Mouse (Mus musculus): ENCODE measurements around the gene Vim.
"Not testable (repeated sequence)": the region's sequence is repeated elsewhere in the genome, so short reads cannot be mapped to it uniquely, and the experiment has no call there.

Vim gene

GRCm38 (mm10) chr2:13570122-13570521 lies 3.6 kb upstream of the Vim start:
- no peak for DNase-seq (ENCODE audit: low read depth, low spot score)

- peak; percentile 66 for DNase-seq (ENCODE audit: low read depth, low spot score)
Observed at GRCm38 (mm10) chr2:13572101-13572553, 1.6 kb upstream of the Vim start.

GRCm38 (mm10) chr2:13572647-13573407 lies 900 bp upstream of the Vim start:
- DNase-seq (ENCODE audit: low read depth, low spot score), result no peak

- DNase-seq (ENCODE audit: low read depth, low spot score), result peak; percentile 93
Observed at GRCm38 (mm10) chr2:13574066-13574800, 506 bp downstream of the Vim start.

- DNase-seq (ENCODE audit: low read depth, low spot score), result no peak
Observed at GRCm38 (mm10) chr2:13574801-13575150, 1.0 kb downstream of the Vim start.

GRCm38 (mm10) chr2:13575287-13575801 lies 1.6 kb downstream of the Vim start:
- peak; percentile 83 for DNase-seq (ENCODE audit: low read depth, low spot score)

- DNase-seq (ENCODE audit: low read depth, low spot score), result no peak
Observed at GRCm38 (mm10) chr2:13575926-13576325, 2.2 kb downstream of the Vim start.

GRCm38 (mm10) chr2:13577399-13577798 lies 3.7 kb downstream of the Vim start:
- DNase-seq (ENCODE audit: low read depth, low spot score), result peak; percentile 63

GRCm38 (mm10) chr2:13578473-13579152 lies 4.9 kb downstream of the Vim start:
- peak; percentile 54 for DNase-seq (ENCODE audit: low read depth, low spot score)

- DNase-seq (ENCODE audit: low read depth, low spot score), result no peak
Observed at GRCm38 (mm10) chr2:13579315-13579714, 5.6 kb downstream of the Vim start.

GRCm38 (mm10) chr2:13579991-13580390 lies 6.3 kb downstream of the Vim start:
- DNase-seq (ENCODE audit: low read depth, low spot score), result peak; percentile 71

GRCm38 (mm10) chr2:13582184-13582583 lies 8.5 kb downstream of the Vim start:
- no peak for DNase-seq (ENCODE audit: low read depth, low spot score)

GRCm38 (mm10) chr2:13583746-13584145 lies 10.0 kb downstream of the Vim start:
- DNase-seq (ENCODE audit: low read depth, low spot score), result peak; percentile 89

GRCm38 (mm10) chr2:13593328-13593727 lies 19.6 kb downstream of the Vim start:
- DNase-seq (ENCODE audit: low read depth, low spot score), result peak; percentile 51

GRCm38 (mm10) chr2:13596965-13597656 lies 23.4 kb downstream of the Vim start:
- peak; percentile 71 for DNase-seq (ENCODE audit: low read depth, low spot score)

GRCm38 (mm10) chr2:13598166-13598565 lies 24.4 kb downstream of the Vim start:
- DNase-seq (ENCODE audit: low read depth, low spot score), result peak; percentile 48

GRCm38 (mm10) chr2:13603093-13603492 lies 29.4 kb downstream of the Vim start:
- DNase-seq (ENCODE audit: low read depth, low spot score), result no peak

- not testable (repeated sequence) for DNase-seq (ENCODE audit: low read depth, low spot score)
Observed at GRCm38 (mm10) chr2:13603636-13604035, 29.9 kb downstream of the Vim start.

- DNase-seq (ENCODE audit: low read depth, low spot score), result no peak
Observed at GRCm38 (mm10) chr2:13630136-13630832, 56.6 kb downstream of the Vim start.

Data from 3T3-L1 (cell line).